Mouse (Mus musculus) macrophage (primary cell): Measurements from ENCODE around the gene Ucn3. TPM values are rescaled to one million over a fixed set of nuclear protein-coding genes. Genes with fewer than 3 reads are reported as not detected.

Experiments used
- H3K27ac ChIP-seq: fragments of 350-480 bp; formaldehyde crosslinking; 2 replicates; pipeline ENCODE4 v1.9.0; 2021
- H3K36me3 ChIP-seq: fragments of 350-480 bp; formaldehyde crosslinking; 2 replicates; pipeline ENCODE4 v1.9.0; 2021; ENCODE audit errors: inconsistent target
- H3K4me3 ChIP-seq: fragments of 350-480 bp; formaldehyde crosslinking; 2 replicates; pipeline ENCODE4 v1.9.0; 2021; ENCODE audit errors: inconsistent target
- H3K79me2 ChIP-seq: fragments of 350-480 bp; formaldehyde crosslinking; 2 replicates; pipeline ENCODE4 v1.9.0; 2021; ENCODE audit errors: inconsistent target
- WGBS: methylation state at CpG from one replicate; pipeline ENCODE4 v1.1.7; 2026; ENCODE audit warnings: inconsistent platforms; ENCODE audit not compliant: missing documents; 5-methylcytosine and 5-hydroxymethylcytosine counted together
- polyA plus RNA-seq: library from polyadenylated mRNA; stranded (reverse); fragments of 250-400 nt; gene quantifications from 3 replicates; pipeline ENCODE4 v1.2.4, GENCODE M21; 2018; ENCODE audit warnings: inconsistent platforms
- total RNA-seq, 78 experiments: library from RNA; depleted of rRNA; stranded (reverse); fragments of 250-400 nt; gene quantifications; 1 replicate in 9 of 78; 2 replicates in 24 of 78; 3 replicates in 43 of 78; 4 replicates in 2 of 78; pipeline ENCODE4 v1.2.4; 2018; ENCODE audit warnings: inconsistent platforms in 56 of 78

The Ucn3 gene
- not detected for total RNA-seq (2018; cell fraction: chromatin; rRNA removed)
- not detected for total RNA-seq (2018; cell fraction: cytosol; rRNA removed)
- total RNA-seq (2018; cell fraction: nucleus; rRNA removed): not detected
- polyA plus RNA-seq: not detected in 3 replicates

DNA sequence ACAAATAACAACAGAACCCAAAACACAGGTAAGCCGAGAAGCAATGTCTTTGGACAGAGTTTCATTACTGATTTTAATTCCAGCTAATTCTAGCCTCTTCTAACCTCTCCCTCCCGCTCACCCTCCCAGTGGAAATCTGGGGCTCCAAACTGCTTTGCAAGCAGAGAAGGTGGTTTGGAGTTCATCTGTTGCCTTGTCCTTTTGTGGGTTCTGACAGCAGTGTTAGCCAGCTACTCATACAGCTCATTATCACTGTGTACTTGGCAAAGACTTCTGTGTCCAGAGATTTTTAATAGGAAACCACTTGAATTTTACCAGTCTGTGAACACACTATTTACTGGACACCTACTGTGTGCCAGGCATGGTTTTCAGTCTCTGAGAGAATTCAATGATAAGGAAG, at the start of gene Ucn3:
Gene Ucn3 (minus strand): TSS at position 101 of the 400 bp plus-strand sequence.
- Histone ChIP-seq H3K79me2 (no peaks in the 10 kb centered on the region), H3K4me3 (no peak within 1 kb of the TSS), H3K27ac (no peak within 1 kb of the TSS), H3K36me3 (no peaks in the 10 kb centered on the region)
- WGBS: 75% methylated on average over 2 of the region's 2 CpGs

DNA sequence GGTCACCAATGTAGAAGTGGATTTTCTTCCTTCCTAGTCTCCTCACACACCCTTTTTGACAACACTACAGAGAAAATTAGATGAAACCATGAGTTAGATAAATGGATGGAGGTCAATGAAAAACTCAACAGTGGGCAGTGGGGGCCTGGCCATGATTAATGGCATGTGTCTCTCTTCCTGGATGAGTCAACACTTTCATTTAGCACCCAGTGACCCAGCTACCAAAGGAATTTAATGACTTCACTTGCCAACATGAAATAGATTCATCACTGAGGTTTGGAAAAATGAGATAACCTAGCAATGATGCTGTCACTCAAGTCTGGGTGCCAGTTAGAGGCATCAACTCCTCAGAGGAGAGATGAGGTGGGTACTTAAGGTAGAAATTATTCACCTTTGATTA, 46.9 kb upstream of the Ucn3 start:
- no peak overlapping the region for H3K27ac ChIP-seq
- no peaks in the 10 kb centered on the region for H3K79me2 ChIP-seq
- no peaks in the 10 kb centered on the region for H3K36me3 ChIP-seq
- no peak overlapping the region for H3K4me3 ChIP-seq

DNA sequence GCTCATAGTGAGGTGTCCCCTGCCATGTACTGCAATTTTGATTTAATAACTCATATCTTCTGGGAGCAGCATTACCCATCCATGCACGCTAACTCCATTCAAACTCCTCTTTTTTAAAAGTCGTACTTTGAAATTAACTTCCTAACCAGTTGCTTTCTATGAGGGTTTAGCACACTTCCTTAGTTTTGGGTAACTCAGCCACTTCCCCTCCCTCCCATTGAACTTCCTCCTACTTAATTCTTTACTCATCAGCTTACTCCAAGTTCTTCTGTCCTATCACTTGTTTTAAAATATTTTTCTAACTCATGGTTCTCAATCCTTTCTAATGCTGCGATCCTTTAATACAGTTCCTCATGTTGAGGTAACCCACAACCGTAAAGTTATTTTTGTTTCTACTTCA, 23.7 kb upstream of the Ucn3 start:
- 11% methylated on average over 4 of the region's 4 CpGs for WGBS
- no peak overlapping the region for H3K4me3 ChIP-seq
- no peaks in the 10 kb centered on the region for H3K79me2 ChIP-seq
- H3K27ac ChIP-seq: no peak overlapping the region
- no peaks in the 10 kb centered on the region for H3K36me3 ChIP-seq

DNA sequence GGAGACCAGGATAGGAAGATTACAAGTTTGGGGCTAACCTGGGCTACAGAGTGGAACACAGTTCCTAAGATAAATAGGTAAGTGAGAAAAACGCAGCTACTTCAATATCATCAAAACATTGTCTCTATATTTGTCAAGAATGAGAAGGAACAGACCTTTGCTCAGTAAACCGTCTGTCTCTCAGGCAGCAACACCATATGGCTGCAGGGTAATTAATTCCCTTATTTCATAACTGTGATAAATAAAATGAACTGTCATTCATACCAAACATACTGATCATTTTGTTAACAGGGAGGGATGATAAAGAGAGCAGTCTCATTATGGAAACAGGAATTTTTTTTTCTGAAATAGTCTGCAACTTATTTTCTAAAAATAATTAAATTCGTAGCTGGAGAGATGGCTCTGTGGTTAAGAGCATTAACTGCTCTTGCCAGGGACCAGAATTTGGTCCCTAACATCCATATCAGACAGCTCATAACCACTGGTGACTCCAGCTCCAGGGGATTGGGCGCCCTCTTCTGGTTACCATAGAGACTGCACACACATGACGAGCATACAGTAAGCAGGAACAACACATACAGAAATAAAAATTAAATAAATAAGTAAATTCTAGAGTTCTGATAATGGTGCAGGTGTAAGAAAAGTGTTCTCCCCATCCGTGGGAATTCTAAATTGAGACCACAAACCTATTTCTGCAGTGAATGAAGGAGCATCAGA, 6.2 kb upstream of the Ucn3 start:
- no peak overlapping the region for H3K4me3 ChIP-seq
- H3K36me3 ChIP-seq: no peaks in the 10 kb centered on the region
- H3K79me2 ChIP-seq: no peaks in the 10 kb centered on the region
- H3K27ac ChIP-seq: no peak overlapping the region
- 91% methylated on average over 6 of the region's 6 CpGs for WGBS

DNA sequence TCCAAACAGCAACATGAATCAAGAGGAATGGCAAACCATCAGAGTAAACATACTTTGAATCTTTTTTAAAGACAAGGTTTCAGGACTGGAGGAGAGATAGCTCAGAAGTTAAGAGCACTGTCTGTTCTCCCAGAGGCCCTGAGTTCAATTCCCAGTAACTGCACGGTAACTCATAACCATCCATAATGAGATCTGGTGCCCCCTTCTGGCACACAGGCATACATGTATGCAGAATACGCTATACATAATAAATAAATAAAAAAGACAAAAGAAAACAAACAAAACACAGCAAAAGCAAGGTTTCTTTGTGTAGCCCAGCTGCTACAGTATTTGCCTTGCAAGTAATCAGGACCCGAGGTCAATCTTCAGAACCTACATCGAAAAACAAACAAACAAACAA, 4.3 kb upstream of the Ucn3 start:
- 90% methylated on average over 4 of the region's 4 CpGs for WGBS

DNA sequence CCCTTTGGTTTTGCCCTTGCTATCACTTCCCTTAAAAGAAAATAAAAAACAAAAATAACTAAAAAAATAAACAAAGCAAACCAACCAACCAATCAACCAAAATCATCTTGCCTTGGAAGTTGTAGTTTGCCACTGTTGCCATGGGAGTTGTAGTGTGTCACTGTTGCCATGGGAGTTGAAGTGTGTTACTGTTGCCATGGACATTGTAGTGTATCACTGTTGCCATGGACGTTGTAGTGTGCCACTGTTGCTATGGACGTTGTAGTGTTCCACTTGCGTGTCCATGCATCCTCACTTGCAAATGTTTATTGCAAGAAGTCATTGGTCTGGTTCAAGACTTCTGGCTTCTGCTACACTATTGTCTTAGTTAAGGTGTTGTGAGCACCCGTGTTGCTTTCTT, 2.1 kb upstream of the Ucn3 start:
- Histone ChIP-seq H3K4me3 (no peak overlapping the region), H3K79me2 (no peaks in the 10 kb centered on the region), H3K27ac (no peak overlapping the region), H3K36me3 (no peaks in the 10 kb centered on the region)
- 94% methylated on average over 4 of the region's 4 CpGs for WGBS

More for the DNA sequence above, 4.3 kb upstream of the Ucn3 start:
- Histone ChIP-seq H3K4me3 (no peak overlapping the region), H3K27ac (no peak overlapping the region), H3K79me2 (no peaks in the 10 kb centered on the region), H3K36me3 (no peaks in the 10 kb centered on the region)

DNA sequence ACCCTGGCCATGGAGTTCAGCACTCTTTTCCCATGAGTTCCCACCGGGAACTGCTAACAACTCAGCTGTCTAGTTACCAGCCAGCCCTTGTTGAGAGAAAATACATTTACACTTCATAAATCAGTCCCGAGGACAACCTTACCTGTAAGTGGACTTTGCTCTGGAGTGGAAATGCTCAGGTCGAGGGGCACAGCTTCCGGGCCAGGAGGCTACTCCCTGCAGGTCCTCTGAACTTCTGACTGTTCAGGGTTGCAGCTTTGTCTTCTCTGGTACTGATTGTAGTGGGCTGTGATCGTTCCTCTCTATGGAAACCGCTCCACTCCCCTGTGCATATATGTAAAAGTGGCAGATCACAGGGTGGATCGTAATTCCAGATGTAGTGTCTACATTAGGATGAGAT, 450 bp downstream of the Ucn3 start:
- Histone ChIP-seq H3K36me3 (no peaks in the 10 kb centered on the region), H3K79me2 (no peaks in the 10 kb centered on the region), H3K27ac (no peak overlapping the region), H3K4me3 (no peak overlapping the region)
- 78% methylated on average over 7 of the region's 7 CpGs for WGBS

DNA sequence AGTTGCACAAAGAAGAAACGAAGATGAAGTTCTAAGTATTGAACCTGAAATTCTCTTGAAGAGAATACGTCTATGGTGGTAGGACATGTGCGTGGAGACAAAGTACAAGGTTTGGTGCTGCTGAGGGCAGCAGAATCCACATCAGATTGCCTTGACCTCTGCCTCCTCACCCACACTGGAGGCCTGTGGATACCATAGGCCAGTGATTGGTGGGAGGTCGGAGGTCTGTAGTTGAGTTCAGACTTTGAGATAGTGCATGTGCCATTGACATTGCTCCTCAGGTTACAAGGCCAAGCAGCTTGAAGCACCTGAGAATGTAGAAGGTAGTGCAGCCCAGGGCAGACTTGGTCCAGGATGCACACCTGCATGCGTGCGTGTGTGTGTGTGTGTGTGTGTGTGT, 19.1 kb downstream of the Ucn3 start:
- Histone ChIP-seq H3K27ac (no peak overlapping the region), H3K36me3 (no peaks in the 10 kb centered on the region), H3K4me3 (no peak overlapping the region), H3K79me2 (no peaks in the 10 kb centered on the region)
- WGBS: 95% methylated on average over 4 of the region's 6 CpGs

DNA sequence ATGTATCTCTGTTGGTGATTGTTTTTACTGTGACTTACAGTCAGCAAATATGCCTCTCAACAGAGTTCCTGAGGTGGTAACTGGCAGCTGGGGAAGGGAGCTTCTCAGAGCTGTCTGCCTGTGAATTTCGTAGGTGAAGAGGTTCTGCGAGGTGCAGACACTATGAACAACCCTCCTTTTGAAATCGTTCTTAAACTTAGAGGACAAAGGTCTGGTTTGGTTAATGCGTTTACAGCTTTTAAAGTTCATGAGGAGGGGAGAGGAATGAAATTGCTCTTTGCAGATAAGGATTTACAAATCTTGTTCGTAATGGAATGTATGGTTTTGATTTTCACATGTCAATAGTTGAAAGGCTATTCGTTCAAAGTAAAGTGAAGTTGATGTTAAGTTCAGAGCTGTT, 19.5 kb downstream of the Ucn3 start:
- Histone ChIP-seq H3K4me3 (no peak overlapping the region), H3K36me3 (no peaks in the 10 kb centered on the region), H3K79me2 (no peaks in the 10 kb centered on the region), H3K27ac (no peak overlapping the region)
- 95% methylated on average over 6 of the region's 6 CpGs for WGBS

DNA sequence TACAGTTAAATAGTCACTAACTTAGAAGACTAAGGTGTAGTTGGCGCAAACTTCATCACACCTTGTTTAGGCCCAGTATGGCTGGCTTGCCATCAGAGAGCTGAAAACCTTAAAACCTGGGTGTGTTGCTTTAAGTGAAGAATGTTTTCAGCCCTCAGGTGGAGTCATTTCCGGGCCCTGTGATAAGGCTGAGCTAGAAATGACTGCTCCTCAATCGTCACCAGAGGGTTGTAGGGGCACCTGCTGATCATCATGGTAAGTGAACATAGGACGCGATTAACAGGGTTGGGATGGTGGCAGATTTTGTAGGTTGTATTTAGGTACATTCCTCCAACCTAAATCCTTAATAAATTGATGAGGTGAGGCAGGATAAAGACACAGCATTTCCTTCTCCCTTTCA, 20.7 kb downstream of the Ucn3 start:
- no peak overlapping the region for H3K27ac ChIP-seq
- no peaks in the 10 kb centered on the region for H3K79me2 ChIP-seq
- no peak overlapping the region for H3K4me3 ChIP-seq
- no peaks in the 10 kb centered on the region for H3K36me3 ChIP-seq
- WGBS: 92% methylated on average over 5 of the region's 5 CpGs

DNA sequence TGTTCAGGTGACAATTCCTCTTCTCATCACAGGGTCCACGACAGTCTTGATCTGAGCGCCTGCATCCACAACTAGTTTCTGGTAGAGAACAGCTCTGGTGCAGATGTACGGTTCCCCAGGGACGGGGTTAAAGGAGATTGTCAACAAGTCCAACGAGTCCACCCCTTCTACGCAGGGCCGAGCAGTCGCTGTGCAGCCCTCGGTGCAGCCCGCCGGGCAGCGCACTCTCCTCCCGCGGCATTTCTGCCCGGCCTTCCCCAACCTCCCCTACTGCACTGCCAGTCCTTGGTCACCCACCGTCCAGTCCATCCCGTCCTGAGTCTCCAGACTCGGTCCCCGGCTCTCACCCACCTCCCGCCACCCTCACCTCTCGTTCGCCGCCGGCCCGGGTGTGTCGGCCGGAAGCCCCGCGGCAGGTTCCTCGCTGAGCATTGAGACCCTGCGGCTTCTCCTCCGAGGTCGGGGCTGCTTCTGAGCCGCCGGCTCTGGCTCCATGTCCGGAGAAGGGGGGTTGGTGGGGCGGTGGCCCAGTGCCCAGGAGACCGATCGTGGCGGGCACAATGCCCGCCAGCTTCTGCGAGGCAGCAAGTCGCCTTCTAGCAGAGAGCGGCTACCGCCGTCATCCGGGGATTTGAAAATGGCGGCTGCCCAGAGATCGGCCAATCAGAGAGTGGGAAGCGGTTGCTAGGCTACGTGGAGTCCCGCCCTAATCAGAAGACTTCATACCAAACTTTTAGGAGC, 27.4 kb downstream of the Ucn3 start, which contains the start of the genes Net1 and Tubal3:
Gene Net1 (minus strand): TSS at position 650 of the 741 bp plus-strand sequence.
Gene Tubal3 (plus strand): TSS at position 704 of the 741 bp plus-strand sequence.
- peak within 1 kb of the TSS; percentile 44 for H3K4me3 ChIP-seq
- no peaks in the 10 kb centered on the region for H3K36me3 ChIP-seq
- 0 out of 2 replicates have a peak, but pooled peaks cover 6% of the 10 kb centered on the region for H3K79me2 ChIP-seq
- no peak within 1 kb of the TSS for H3K27ac ChIP-seq
- under 1% methylated on average over 49 of the region's 52 CpGs for WGBS

DNA sequence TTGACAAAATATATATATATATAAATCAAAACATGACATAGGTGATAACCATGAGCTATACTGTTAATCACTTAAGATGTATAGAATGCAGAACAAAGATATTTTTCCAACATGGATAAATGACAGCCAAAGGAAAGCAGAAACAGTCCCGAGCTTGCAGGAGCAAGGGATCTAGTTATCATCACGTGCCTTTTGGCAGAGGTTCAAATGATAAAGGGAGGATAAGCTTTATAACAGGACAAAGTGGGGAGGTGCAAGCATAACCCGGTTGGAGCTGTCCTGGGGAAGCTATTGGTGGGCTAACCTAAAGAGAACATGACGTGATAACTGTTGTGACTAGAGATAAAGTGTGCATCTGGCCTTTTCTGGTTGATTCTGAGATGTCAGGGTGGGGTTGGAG, 31.6 kb downstream of the Ucn3 start:
- 96% methylated on average over 4 of the region's 4 CpGs for WGBS
- Histone ChIP-seq H3K4me3 (no peak overlapping the region), H3K36me3 (no peaks in the 10 kb centered on the region), H3K79me2 (0 out of 2 replicates have a peak, but pooled peaks cover 6% of the 10 kb centered on the region), H3K27ac (no peak overlapping the region)

DNA sequence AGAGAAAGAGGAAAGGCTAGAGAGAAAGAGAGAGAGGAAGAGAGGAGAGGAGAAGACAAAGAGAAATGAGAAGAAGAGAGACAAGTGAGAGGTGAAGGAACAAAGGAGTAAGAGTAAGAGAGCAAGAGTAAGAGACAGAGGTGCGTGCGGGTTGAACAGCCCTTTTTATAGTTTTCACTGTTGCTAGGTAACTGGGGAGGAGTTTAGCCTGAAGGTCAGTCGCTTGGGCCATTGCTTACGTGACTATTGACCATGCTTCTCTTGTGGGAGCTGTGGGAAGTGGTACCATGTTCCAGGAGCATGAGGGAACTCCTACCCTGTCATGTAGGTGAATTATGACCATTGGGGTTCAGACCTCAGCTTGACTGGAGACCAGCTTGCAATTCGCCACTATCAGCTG, 34.8 kb downstream of the Ucn3 start:
- Histone ChIP-seq H3K36me3 (no peaks in the 10 kb centered on the region), H3K27ac (no peak overlapping the region), H3K4me3 (no peak overlapping the region), H3K79me2 (no peaks in the 10 kb centered on the region)
- WGBS: 93% methylated on average over 5 of the region's 5 CpGs

DNA sequence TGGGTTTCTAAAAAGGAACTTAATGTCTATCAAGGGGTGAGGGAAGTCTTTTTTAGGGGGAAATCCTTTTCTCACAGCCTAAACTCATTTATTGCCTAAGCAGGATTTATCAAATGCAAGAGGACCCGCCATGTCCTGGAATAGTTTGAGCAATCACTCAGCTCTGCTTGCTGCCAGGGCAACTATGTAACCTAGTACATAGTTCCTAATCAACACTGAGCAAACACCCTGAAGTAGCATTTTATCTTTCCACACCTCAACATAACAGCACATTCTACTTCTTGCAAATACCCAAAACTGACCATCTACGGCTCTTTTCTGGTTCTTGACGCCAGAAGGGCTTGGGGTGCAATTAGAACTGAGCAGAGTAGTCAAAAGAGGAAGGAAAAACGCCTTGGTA, 36.9 kb downstream of the Ucn3 start:
- Histone ChIP-seq H3K4me3 (no peak overlapping the region), H3K27ac (no peak overlapping the region), H3K79me2 (no peaks in the 10 kb centered on the region), H3K36me3 (no peaks in the 10 kb centered on the region)
- 47% methylated on average over 4 of the region's 4 CpGs for WGBS

DNA sequence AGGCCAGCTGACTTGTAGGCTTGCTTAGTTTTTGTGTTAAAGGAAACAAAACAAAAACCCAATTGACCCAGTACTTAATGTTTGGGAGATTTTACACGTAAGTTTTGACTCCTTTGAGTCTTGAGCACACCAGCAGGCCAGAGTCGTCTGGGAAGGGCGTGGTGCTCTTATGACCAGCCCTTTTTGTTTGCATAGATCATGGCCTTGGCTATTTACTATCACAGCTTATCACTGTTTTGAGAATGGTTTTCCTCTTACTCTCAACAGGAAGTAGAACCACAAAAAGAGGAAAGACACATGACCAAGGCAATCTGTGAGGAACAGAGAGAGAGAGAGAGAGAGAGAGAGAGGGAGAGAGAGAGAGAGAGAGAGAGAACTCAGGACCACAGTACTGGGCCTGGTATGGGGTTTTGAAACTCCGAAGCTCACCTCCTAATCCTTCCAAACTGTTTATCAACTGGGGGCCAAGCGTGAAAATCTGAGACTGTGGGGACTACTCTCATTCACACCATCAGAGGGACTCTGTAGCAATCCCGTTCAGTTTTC, 37.9 kb downstream of the Ucn3 start:
- 84% methylated on average over 6 of the region's 6 CpGs for WGBS
- Histone ChIP-seq H3K36me3 (no peaks in the 10 kb centered on the region), H3K4me3 (no peak overlapping the region), H3K79me2 (no peaks in the 10 kb centered on the region), H3K27ac (no peak overlapping the region)
